Mouse (Mus musculus): ENCODE results near the gene CN725425. TPM values are rescaled to one million over a fixed set of nuclear protein-coding genes. Genes with fewer than 3 reads are reported as not detected.

The CN725425 gene
- polyA plus RNA-seq (2012), result not detected in 2 replicates

DNA sequence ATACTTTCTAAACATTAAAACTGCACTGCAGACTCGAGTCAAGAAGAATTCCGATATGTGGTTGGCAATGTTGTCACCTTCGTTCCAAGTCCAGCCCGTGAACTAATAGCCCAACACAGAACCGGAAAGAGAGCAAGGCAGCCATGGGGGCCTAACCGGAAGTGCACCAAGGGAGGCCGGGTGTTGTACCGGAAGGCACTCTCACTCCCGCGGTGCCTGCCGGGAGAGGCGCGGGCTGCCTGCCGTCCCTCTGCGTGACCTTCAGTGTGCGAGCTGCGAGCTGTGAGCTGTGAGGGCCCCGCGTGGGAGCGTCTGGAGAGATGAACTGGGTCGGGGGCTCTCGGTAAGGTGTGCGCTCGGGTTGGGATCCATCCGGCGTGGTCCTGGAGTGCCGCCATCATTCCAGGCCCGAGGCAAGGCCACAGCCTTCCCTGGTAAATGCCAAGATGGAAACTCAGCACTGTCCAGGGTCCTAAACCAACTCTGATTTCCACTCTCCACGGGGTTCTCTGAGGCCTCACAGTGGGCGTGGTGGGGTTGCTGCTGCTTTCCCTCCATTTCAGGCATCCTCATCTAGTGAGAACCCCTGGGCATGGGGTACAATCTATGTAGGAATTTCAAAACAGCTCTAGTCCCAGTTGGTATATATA is at the start of gene CN725425:
Gene CN725425, plus strand, starts transcription at position 239 of the 650 bp plus-strand sequence.
- Histone ChIP-seq H3K9me3 (ENCODE audit: control insufficient read depth, low read length) (no peaks in the 10 kb centered on the region), H3K4me1 (ENCODE audit: control insufficient read depth) (peaks cover under 1% of the 10 kb centered on the region), H3K27me3 (ENCODE audit: control insufficient read depth) (no peaks in the 10 kb centered on the region), H3K4me3 (replicated peaks) (no peak within 1 kb of the TSS), H3K36me3 (ENCODE audit: control insufficient read depth) (no peaks in the 10 kb centered on the region)
- no peak for TF ChIP-seq TAL1 (IDR thresholded peaks at IDR 0.05; ENCODE audit: low read length)
- no peak for TF ChIP-seq GATA1 (IDR thresholded peaks at IDR 0.05; ENCODE audit: low read length)

DNA sequence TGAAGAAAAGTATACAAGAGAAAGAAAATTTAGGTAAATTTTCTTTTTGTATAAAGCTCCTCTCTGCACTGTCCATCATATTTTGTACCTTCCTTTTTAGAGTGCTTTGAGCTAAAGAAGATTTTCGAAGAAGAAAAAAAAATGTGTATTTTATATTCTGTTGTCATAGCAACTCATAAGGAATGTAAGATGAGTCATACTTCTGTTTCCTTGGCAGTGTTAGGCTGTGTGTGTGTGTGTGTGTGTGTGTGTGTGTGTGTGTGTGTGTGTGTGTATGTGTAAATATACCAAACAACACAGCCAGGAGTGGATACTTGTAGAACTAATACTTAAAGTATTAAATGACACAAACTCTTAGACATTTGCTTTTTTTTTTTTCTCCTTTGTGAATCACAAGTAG is 46.7 kb upstream of the CN725425 start:
- Histone ChIP-seq H3K36me3 (ENCODE audit: control insufficient read depth) (no peaks in the 10 kb centered on the region), H3K27me3 (ENCODE audit: control insufficient read depth) (no peaks in the 10 kb centered on the region), H3K4me3 (replicated peaks) (no peak overlapping the region), H3K4me1 (ENCODE audit: control insufficient read depth) (no peaks in the 10 kb centered on the region), H3K9me3 (ENCODE audit: control insufficient read depth, low read length) (no peaks in the 10 kb centered on the region)
- no peak for TF ChIP-seq GATA1 (IDR thresholded peaks at IDR 0.05; ENCODE audit: low read length)
- no peak for TF ChIP-seq TAL1 (IDR thresholded peaks at IDR 0.05; ENCODE audit: low read length)

DNA sequence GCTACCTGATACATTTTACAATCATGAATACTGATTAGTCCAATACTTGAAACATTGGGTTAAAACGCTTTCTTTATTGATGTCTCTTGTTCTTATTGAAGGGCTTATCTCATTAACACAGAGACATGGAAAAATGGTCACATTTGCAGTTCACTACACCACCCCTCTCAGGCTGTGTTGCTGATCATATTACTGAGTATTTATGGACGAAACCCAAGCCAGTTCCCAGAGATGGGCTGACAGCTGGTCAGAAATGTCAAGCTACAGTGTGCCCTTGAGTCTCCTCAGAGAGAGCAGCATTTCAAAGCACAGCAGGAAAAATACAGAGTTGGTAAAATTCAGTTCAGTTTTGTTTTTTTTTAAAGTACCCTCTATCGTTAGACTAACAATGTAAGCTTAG is 46.0 kb upstream of the CN725425 start:
- Histone ChIP-seq H3K4me1 (ENCODE audit: control insufficient read depth) (no peaks in the 10 kb centered on the region), H3K36me3 (ENCODE audit: control insufficient read depth) (no peaks in the 10 kb centered on the region), H3K4me3 (replicated peaks) (no peak overlapping the region), H3K27me3 (ENCODE audit: control insufficient read depth) (no peaks in the 10 kb centered on the region), H3K9me3 (ENCODE audit: control insufficient read depth, low read length) (no peaks in the 10 kb centered on the region)
- TF ChIP-seq GATA1 (IDR thresholded peaks at IDR 0.05; ENCODE audit: low read length) (no peak), TAL1 (IDR thresholded peaks at IDR 0.05; ENCODE audit: low read length) (no peak)

DNA sequence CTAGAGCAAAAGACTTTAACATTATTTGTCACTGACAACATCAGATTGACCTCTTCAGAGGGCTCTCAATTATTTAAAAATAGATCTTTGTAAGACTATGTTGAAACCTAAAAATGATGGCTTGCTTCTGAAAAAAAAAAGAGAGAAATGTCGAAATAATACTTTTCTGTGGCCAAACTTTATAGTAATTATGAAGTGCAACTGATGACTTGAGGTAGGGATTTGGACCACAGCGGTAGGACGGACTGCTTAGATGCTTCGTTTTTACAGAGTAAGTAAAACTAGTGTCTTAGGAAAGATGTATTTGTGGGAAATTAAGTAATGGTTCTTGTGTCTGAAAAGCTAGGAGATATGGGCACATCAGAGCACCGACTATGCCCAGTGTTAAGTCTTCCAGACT is 38.1 kb upstream of the CN725425 start:
- H3K4me1 ChIP-seq (ENCODE audit: control insufficient read depth), result no peaks in the 10 kb centered on the region
- no peaks in the 10 kb centered on the region for H3K27me3 ChIP-seq (ENCODE audit: control insufficient read depth)
- H3K36me3 ChIP-seq (ENCODE audit: control insufficient read depth), result no peaks in the 10 kb centered on the region
- no peak overlapping the region for H3K4me3 ChIP-seq (replicated peaks)
- H3K9me3 ChIP-seq (ENCODE audit: control insufficient read depth, low read length), result no peaks in the 10 kb centered on the region
- TF ChIP-seq GATA1 (IDR thresholded peaks at IDR 0.05; ENCODE audit: low read length) (no peak), TAL1 (IDR thresholded peaks at IDR 0.05; ENCODE audit: low read length) (no peak)

DNA sequence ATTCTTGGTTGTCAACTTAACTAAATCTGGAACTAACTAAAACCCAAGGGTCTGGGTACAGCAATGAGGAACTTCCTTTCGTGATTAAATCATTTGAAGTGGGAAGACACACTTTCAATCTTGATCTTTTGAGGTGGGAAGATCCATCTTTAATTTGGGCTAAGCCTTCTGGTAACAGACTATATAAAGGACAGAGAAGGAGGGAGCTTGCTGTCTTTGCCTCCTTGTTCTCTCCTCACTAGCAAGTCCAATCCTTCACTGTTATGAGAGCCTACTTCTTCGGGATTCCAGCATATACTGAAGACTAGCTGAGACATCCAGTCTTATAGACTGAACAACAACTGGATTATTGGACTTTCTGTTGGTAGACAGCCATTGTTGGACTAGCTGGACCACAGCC is 35.8 kb upstream of the CN725425 start:
- no peaks in the 10 kb centered on the region for H3K9me3 ChIP-seq (ENCODE audit: control insufficient read depth, low read length)
- H3K4me3 ChIP-seq (replicated peaks), result no peak overlapping the region
- H3K27me3 ChIP-seq (ENCODE audit: control insufficient read depth), result no peaks in the 10 kb centered on the region
- H3K36me3 ChIP-seq (ENCODE audit: control insufficient read depth), result no peaks in the 10 kb centered on the region
- H3K4me1 ChIP-seq (ENCODE audit: control insufficient read depth), result no peaks in the 10 kb centered on the region
- TF ChIP-seq TAL1 (IDR thresholded peaks at IDR 0.05; ENCODE audit: low read length) (no peak), GATA1 (IDR thresholded peaks at IDR 0.05; ENCODE audit: low read length) (no peak)

DNA sequence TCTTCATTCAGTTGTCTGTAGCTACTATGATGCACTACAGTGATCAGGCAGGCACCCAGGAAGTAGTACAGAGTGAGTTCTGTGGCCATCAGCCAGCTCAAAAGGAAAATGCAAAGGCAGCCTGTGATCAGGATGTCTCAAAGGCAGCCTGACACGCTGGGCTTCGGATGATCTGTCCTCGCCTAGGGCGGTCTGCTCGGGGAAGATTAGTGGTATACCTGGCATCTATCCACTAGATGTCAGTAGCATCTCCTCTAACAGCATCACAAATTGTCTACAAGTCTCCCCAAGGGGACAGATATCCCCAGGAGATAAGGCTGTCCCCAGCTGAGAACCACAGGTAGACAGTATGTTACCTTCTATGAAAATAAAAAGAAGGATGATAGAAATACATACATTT is 34.3 kb upstream of the CN725425 start:
- Histone ChIP-seq H3K4me3 (replicated peaks) (no peak overlapping the region), H3K4me1 (ENCODE audit: control insufficient read depth) (no peaks in the 10 kb centered on the region), H3K27me3 (ENCODE audit: control insufficient read depth) (no peaks in the 10 kb centered on the region), H3K9me3 (ENCODE audit: control insufficient read depth, low read length) (no peaks in the 10 kb centered on the region), H3K36me3 (ENCODE audit: control insufficient read depth) (no peaks in the 10 kb centered on the region)
- TF ChIP-seq TAL1 (IDR thresholded peaks at IDR 0.05; ENCODE audit: low read length) (no peak), GATA1 (IDR thresholded peaks at IDR 0.05; ENCODE audit: low read length) (no peak)

DNA sequence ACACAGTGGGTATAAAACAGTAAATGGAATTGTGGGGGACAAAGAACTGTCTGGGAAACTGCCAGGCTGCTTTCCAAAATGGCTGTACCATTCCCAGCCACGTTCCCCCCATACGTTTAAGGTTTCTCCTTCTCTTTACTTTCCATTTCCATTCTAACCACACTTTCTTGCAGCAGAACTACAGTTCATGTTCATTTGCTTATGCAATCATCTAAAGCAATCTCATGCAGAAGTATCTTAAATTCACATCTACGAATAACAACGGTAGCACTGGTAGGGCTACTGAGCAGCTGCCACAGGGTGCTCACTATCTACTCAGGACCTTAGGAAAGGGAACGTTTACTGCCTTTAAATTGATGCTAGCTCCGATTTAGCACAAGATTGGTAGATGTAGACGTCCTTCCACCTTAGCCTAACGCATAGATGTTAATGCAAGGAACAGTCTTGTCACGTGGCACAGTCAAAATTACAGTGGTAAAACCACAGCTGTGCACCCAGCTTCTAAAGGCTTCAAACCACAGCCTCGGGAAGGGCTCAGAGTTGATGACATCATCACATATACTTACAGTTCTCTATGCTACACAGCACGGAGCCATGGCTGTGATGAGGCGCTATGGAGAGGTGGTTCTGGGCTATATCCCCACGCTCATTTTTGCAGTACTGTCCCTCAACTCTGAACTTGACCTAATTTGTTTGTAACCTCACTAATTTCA is 31.3 kb upstream of the CN725425 start:
- Histone ChIP-seq H3K36me3 (ENCODE audit: control insufficient read depth) (no peaks in the 10 kb centered on the region), H3K4me3 (replicated peaks) (no peak overlapping the region), H3K27me3 (ENCODE audit: control insufficient read depth) (no peaks in the 10 kb centered on the region), H3K9me3 (ENCODE audit: control insufficient read depth, low read length) (no peaks in the 10 kb centered on the region), H3K4me1 (ENCODE audit: control insufficient read depth) (no peaks in the 10 kb centered on the region)
- no peak for TF ChIP-seq TAL1 (IDR thresholded peaks at IDR 0.05; ENCODE audit: low read length)
- TF ChIP-seq GATA1 (IDR thresholded peaks at IDR 0.05; ENCODE audit: low read length), result no peak

DNA sequence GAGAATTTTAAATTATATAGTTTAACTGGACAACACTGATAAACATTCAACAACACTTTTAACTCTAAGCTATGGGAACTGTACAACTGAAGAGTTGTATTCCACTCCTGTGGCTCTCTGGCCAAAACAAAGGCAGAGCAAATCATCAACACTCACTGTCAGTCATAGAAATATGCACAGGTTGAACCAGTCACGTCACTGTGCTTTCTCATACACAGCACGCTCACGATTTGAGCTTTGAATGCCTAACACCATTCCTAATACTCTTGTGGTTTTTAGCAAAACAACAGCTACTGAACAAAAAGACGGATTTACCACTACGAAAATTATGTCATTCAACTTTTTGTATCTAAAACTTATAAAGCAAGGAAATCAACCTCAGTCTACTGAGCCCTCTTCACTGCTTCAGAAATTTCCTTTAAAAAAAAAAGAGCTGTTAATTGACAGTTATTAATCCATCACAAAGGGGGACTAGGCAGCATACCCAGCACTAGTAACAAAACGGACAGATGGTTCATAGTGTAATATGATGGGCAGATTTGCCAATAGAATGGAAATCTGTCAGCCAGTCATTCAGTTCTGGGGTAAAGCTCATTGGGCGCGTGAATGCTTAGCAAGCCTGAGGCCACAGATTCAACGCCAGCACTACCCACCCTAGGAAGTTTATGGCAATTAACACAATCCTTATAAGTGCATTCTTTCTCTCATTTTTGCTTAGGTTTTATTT is 28.5 kb upstream of the CN725425 start:
- H3K4me3 ChIP-seq (replicated peaks), result no peak overlapping the region
- no peak for TF ChIP-seq TAL1 (IDR thresholded peaks at IDR 0.05; ENCODE audit: low read length)
- no peak for TF ChIP-seq GATA1 (IDR thresholded peaks at IDR 0.05; ENCODE audit: low read length)
- H3K4me1 ChIP-seq (ENCODE audit: control insufficient read depth), result no peaks in the 10 kb centered on the region
- H3K36me3 ChIP-seq (ENCODE audit: control insufficient read depth), result no peaks in the 10 kb centered on the region
- no peaks in the 10 kb centered on the region for H3K27me3 ChIP-seq (ENCODE audit: control insufficient read depth)
- H3K9me3 ChIP-seq (ENCODE audit: control insufficient read depth, low read length), result no peaks in the 10 kb centered on the region

DNA sequence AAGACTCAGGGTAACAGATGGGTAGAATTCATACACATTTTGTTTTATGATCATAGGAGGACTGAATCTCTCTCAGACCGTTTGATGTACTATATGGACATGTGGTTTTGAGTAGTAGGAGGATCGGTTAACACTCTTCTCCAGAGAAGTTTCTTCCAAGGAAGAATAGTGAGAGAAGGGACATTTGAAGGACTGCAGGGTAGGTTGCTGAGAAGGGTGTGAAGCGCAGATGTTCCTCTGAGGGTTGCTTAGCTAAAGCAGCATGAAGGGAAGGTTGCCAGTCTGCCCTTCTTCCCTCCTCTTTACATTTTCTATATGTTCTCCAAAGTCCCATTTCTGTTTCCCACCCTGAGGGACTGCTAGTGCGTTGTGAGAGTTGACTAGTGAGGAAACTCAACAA is 28.0 kb upstream of the CN725425 start:
- Histone ChIP-seq H3K36me3 (ENCODE audit: control insufficient read depth) (no peaks in the 10 kb centered on the region), H3K4me1 (ENCODE audit: control insufficient read depth) (no peaks in the 10 kb centered on the region)
- TF ChIP-seq TAL1 (IDR thresholded peaks at IDR 0.05; ENCODE audit: low read length), result no peak

More for the DNA sequence above, 28.0 kb upstream of the CN725425 start:
- H3K27me3 ChIP-seq (ENCODE audit: control insufficient read depth), result no peaks in the 10 kb centered on the region
- H3K9me3 ChIP-seq (ENCODE audit: control insufficient read depth, low read length), result no peaks in the 10 kb centered on the region
- H3K4me3 ChIP-seq (replicated peaks), result no peak overlapping the region

Measured in erythroblast, embryonic 14.5 days (primary cell).